Mouse (Mus musculus) testis, postnatal 10 days (tissue): ENCODE data around the gene Cfap97d2.
A peak's percentile ranks its signal among the peaks of the same experiment; 100 is the strongest.
"Not testable (repeated sequence)": the region's sequence is repeated elsewhere in the genome, so short reads cannot be mapped to it uniquely, and the experiment has no call there.

Experiments used
- DNase-seq: peaks from one replicate; pipeline ENCODE4 v3.0.0; 2021; ENCODE audit warnings: low spot score

Gene Cfap97d2

GRCm38 (mm10) chr8:13687941-13688340, 17.7 kb upstream of the Cfap97d2 start:
- DNase-seq, result no peak

GRCm38 (mm10) chr8:13688461-13688860, 17.2 kb upstream of the Cfap97d2 start:
- no peak for DNase-seq

- DNase-seq, result no peak
These were observed 16.4 kb upstream of the Cfap97d2 start for GRCm38 (mm10) chr8:13689331-13689730.

- no peak for DNase-seq
These were observed 13.2 kb upstream of the Cfap97d2 start for GRCm38 (mm10) chr8:13692302-13693066.

GRCm38 (mm10) chr8:13694735-13695134, 11.0 kb upstream of the Cfap97d2 start:
- no peak for DNase-seq

GRCm38 (mm10) chr8:13695203-13695867, 10.4 kb upstream of the Cfap97d2 start:
- no peak for DNase-seq

- no peak for DNase-seq
These were observed 9.5 kb upstream of the Cfap97d2 start for GRCm38 (mm10) chr8:13696157-13696556.

- DNase-seq, result no peak
These were observed 8.5 kb upstream of the Cfap97d2 start for GRCm38 (mm10) chr8:13697196-13697595.

- no peak for DNase-seq
These were observed 8.0 kb upstream of the Cfap97d2 start for GRCm38 (mm10) chr8:13697681-13698080.

- no peak for DNase-seq
These were observed 7.4 kb upstream of the Cfap97d2 start for GRCm38 (mm10) chr8:13698281-13698680.

- no peak for DNase-seq
These were observed 6.3 kb upstream of the Cfap97d2 start for GRCm38 (mm10) chr8:13699323-13699949.

- no peak for DNase-seq
These were observed 2.9 kb upstream of the Cfap97d2 start for GRCm38 (mm10) chr8:13702755-13703154.

- no peak for DNase-seq
These were observed 1.9 kb upstream of the Cfap97d2 start for GRCm38 (mm10) chr8:13703756-13704155.

GRCm38 (mm10) chr8:13704301-13704700, 1.4 kb upstream of the Cfap97d2 start:
- DNase-seq, result no peak

- DNase-seq, result no peak
These were observed 1.2 kb downstream of the Cfap97d2 start for GRCm38 (mm10) chr8:13706918-13707317.

- no peak for DNase-seq
These were observed 2.8 kb downstream of the Cfap97d2 start for GRCm38 (mm10) chr8:13708514-13708913.

GRCm38 (mm10) chr8:13718980-13719379, 13.3 kb downstream of the Cfap97d2 start:
- no peak for DNase-seq

- peak; percentile 71 for DNase-seq
These were observed 20.0 kb downstream of the Cfap97d2 start for GRCm38 (mm10) chr8:13725722-13726121.

- DNase-seq, result no peak
These were observed 21.9 kb downstream of the Cfap97d2 start for GRCm38 (mm10) chr8:13727469-13728094.

GRCm38 (mm10) chr8:13740323-13740770, 34.7 kb downstream of the Cfap97d2 start:
- DNase-seq, result peak; percentile 50

GRCm38 (mm10) chr8:13740817-13741613, 35.3 kb downstream of the Cfap97d2 start:
- DNase-seq, result no peak

- not testable (repeated sequence) for DNase-seq
These were observed 40.5 kb downstream of the Cfap97d2 start for GRCm38 (mm10) chr8:13746212-13746611.
